Mouse (Mus musculus): ENCODE measurements around the gene Gm4131.

Gene Gm4131

DNA sequence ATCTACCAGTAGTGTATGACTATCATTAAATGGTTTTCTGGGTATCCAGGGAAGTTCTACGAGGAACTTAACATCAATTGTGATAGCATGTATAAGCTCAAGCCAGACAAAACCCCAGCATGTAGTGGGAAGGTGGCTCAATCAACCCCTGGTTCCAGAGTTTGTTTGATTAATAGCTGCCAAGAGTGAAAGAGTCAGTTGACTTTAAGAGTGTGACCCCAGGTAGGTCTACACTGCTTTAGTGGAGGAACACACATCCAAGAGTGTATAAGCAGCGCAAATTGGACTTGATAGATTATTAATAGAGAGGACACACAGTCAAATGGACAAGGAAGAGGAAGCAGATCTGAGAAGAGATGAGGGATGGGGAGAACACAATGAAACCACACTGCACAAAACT is 128.9 kb downstream of the Gm4131 start:
- TF ChIP-seq POU5F1 (IDR thresholded peaks at IDR 0.05; ENCODE audit: borderline replicate concordance, low read length) (no peak), NANOG (IDR thresholded peaks at IDR 0.05; ENCODE audit: borderline replicate concordance, low read length) (no peak)
- Histone ChIP-seq H3K27me3 (ENCODE audit: insufficient read depth, low read length) (no peaks in the 10 kb centered on the region), H3K4me1 (replicated peaks; ENCODE audit: low read depth, low read length) (no peaks in the 10 kb centered on the region), H3K9me3 (ENCODE audit: low read length) (no peaks in the 10 kb centered on the region), H3K4me3 (replicated peaks; ENCODE audit: low read length) (no peak overlapping the region), H3K36me3 (ENCODE audit: insufficient read depth, low read length) (no peaks in the 10 kb centered on the region)

DNA sequence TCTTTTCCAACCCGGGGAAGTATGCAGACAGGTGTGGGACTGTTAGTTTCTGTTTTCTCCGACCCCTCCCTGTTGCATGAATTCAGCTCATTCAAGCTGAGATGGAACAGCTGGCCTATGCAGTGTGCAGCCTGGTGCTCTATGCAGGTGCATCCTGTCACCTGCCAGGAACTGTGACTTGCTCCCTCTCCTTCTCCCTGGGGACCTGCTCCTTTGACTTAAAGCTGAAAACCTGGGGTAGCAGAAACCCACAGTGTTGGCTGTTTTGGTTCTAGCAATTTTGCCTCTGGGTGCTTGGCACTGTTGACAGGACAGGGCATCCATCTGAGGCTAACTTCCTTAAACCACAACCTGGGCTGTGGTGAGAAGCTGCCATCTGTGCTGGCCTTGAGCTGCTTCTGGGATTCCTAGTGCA is 141.4 kb downstream of the Gm4131 start:
- Histone ChIP-seq H3K27me3 (ENCODE audit: insufficient read depth, low read length) (no peaks in the 10 kb centered on the region), H3K9me3 (ENCODE audit: low read length) (no peaks in the 10 kb centered on the region), H3K36me3 (ENCODE audit: insufficient read depth, low read length) (no peaks in the 10 kb centered on the region), H3K4me1 (replicated peaks; ENCODE audit: low read depth, low read length) (no peaks in the 10 kb centered on the region), H3K4me3 (replicated peaks; ENCODE audit: low read length) (no peak overlapping the region)
- TF ChIP-seq CTCF (conservative IDR thresholded peaks at IDR 0.05; ENCODE audit: low read length): no peak
- TF ChIP-seq POU5F1 (IDR thresholded peaks at IDR 0.05; ENCODE audit: borderline replicate concordance, low read length): no peak
- no peak for TF ChIP-seq NANOG (IDR thresholded peaks at IDR 0.05; ENCODE audit: borderline replicate concordance, low read length)

DNA sequence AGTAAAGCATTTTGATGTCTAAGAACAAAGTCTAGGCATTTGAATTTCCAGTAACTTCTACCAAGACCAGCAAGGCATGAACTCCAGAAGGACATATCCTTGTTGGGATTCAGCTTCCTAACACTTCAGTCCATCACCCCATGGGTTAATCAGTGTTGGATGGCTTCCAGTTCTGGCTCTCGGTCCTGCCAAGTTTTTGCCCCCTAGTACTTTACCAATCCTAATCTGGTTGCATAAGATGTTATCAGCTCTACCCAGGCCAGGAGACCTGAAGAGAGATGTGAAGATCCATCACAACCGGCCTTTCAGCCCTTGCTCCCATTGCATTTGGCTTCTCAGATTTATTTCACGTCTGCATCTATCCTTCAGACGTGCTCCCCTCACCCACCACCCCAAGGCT is 144.5 kb downstream of the Gm4131 start:
- no peaks in the 10 kb centered on the region for H3K4me1 ChIP-seq (replicated peaks; ENCODE audit: low read depth, low read length)
- no peak overlapping the region for H3K4me3 ChIP-seq (replicated peaks; ENCODE audit: low read length)
- no peaks in the 10 kb centered on the region for H3K9me3 ChIP-seq (ENCODE audit: low read length)
- H3K36me3 ChIP-seq (ENCODE audit: insufficient read depth, low read length): no peaks in the 10 kb centered on the region
- no peaks in the 10 kb centered on the region for H3K27me3 ChIP-seq (ENCODE audit: insufficient read depth, low read length)
- TF ChIP-seq POU5F1 (IDR thresholded peaks at IDR 0.05; ENCODE audit: borderline replicate concordance, low read length) (no peak), CTCF (conservative IDR thresholded peaks at IDR 0.05; ENCODE audit: low read length) (no peak), NANOG (IDR thresholded peaks at IDR 0.05; ENCODE audit: borderline replicate concordance, low read length) (no peak)

DNA sequence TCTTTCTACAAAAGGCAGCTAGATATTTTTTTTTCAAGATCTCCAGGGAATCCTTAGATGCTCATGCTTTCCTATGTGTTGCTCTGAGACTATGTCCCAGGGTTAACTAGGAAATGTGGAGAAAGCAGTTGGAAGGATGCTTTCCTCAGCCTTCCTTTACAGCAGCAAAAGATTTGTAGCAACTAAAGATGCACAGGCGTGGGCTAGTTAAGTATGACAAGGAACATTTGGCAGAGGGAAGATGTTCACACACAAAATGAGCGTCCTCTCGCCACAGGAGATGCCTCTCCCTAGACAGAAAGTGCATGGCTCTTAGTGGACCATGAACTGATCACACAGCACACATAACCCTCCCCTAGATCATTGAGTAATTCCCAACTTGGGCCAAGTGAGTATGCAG is 149.2 kb downstream of the Gm4131 start:
- no peaks in the 10 kb centered on the region for H3K27me3 ChIP-seq (ENCODE audit: insufficient read depth, low read length)
- H3K36me3 ChIP-seq (ENCODE audit: insufficient read depth, low read length): no peaks in the 10 kb centered on the region
- H3K9me3 ChIP-seq (ENCODE audit: low read length): no peaks in the 10 kb centered on the region
- TF ChIP-seq NANOG (IDR thresholded peaks at IDR 0.05; ENCODE audit: borderline replicate concordance, low read length) (no peak), CTCF (conservative IDR thresholded peaks at IDR 0.05; ENCODE audit: low read length) (no peak), POU5F1 (IDR thresholded peaks at IDR 0.05; ENCODE audit: borderline replicate concordance, low read length) (no peak)
- H3K4me3 ChIP-seq (replicated peaks; ENCODE audit: low read length): no peak overlapping the region
- H3K4me1 ChIP-seq (replicated peaks; ENCODE audit: low read depth, low read length): no peaks in the 10 kb centered on the region

DNA sequence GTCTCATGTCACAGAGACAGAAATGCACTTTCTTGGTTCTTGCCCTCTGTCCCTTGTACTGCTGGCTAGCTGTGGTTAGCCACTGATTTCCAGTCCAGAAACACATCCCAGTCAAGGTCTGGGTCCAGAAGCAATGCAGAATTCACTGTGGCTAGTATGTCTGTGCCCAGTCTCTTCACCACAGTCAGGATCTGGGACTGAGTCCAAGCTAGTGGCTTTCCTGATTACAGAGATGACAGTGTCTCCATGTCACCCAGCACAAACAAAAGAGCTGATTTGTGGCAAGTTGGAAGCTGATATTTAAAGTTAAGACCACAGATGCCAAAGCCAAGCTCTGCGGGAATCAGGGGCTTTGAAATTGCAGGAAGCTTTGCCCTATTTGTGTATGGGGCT is 150.0 kb downstream of the Gm4131 start:
- no peak overlapping the region for H3K4me3 ChIP-seq (replicated peaks; ENCODE audit: low read length)

DNA sequence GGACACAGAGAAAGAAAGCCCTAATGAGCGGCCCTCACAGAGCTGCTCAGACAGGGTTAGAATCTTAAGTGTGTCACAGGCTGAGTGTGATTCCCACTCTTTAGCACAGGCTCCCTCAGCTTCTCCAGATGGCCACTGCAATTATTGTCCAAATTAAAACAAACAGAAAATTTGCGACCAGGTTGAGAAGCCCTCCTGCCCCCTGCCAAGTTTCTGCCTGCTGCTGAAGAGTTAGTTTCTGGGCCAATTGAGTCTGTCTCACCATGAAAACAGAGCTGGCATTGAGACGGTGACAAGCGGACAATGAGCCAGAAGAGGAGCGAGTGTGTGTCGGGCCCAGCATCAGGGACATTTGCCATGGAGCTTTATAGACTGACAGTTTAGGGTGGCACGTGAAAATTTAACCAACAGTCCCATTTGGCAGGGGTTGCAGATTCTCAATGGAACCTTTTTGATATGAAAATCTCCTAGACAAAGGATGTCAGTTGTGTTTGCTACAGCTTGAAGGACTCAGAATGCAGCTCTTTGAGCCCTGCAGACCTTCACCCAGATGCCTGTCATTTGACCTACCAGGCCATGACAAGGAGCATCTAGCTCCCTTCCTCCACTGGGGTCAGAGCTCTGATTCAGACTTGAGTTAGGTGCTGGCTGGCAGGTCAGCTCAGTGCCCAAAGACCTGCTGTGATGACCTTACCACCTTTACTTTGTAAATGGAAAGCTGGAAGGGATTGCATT is 150.5 kb downstream of the Gm4131 start:
- Histone ChIP-seq H3K27me3 (ENCODE audit: insufficient read depth, low read length) (no peaks in the 10 kb centered on the region), H3K4me3 (replicated peaks; ENCODE audit: low read length) (no peak overlapping the region), H3K4me1 (replicated peaks; ENCODE audit: low read depth, low read length) (no peaks in the 10 kb centered on the region), H3K36me3 (ENCODE audit: insufficient read depth, low read length) (no peaks in the 10 kb centered on the region), H3K9me3 (ENCODE audit: low read length) (no peaks in the 10 kb centered on the region)
- TF ChIP-seq NANOG (IDR thresholded peaks at IDR 0.05; ENCODE audit: borderline replicate concordance, low read length) (no peak), POU5F1 (IDR thresholded peaks at IDR 0.05; ENCODE audit: borderline replicate concordance, low read length) (no peak), CTCF (conservative IDR thresholded peaks at IDR 0.05; ENCODE audit: low read length) (no peak)

More for the DNA sequence above, 150.0 kb downstream of the Gm4131 start:
- no peaks in the 10 kb centered on the region for H3K36me3 ChIP-seq (ENCODE audit: insufficient read depth, low read length)
- H3K9me3 ChIP-seq (ENCODE audit: low read length): no peaks in the 10 kb centered on the region
- H3K4me1 ChIP-seq (replicated peaks; ENCODE audit: low read depth, low read length): no peaks in the 10 kb centered on the region
- H3K27me3 ChIP-seq (ENCODE audit: insufficient read depth, low read length): no peaks in the 10 kb centered on the region
- TF ChIP-seq CTCF (conservative IDR thresholded peaks at IDR 0.05; ENCODE audit: low read length) (no peak), NANOG (IDR thresholded peaks at IDR 0.05; ENCODE audit: borderline replicate concordance, low read length) (no peak), POU5F1 (IDR thresholded peaks at IDR 0.05; ENCODE audit: borderline replicate concordance, low read length) (no peak)

Measured in E14TG2a.4 (cell line).